Mouse (Mus musculus) myocyte (in vitro differentiated cells): ENCODE results near the gene Rae1. TPM values are rescaled to one million over a fixed set of nuclear protein-coding genes. Genes with fewer than 3 reads are reported as not detected.

Experiments
- H3K27me3 ChIP-seq: one replicate; pipeline ENCODE4 v1.6.1; 2011; ENCODE audit not compliant: control insufficient read depth, insufficient read depth, insufficient read length
- H3K36me3 ChIP-seq: one replicate; pipeline ENCODE4 v1.6.1; 2011; ENCODE audit not compliant: control insufficient read depth, insufficient read depth
- H3K4me2 ChIP-seq: one replicate; pipeline ENCODE4 v1.6.1; 2011; ENCODE audit warnings: low read depth, control low read depth
- H3K4me3 ChIP-seq: one replicate; pipeline ENCODE4 v1.5.1; 2011; ENCODE audit warnings: mild to moderate bottlenecking, control low read depth, moderate library complexity
- H3K79me2 ChIP-seq: one replicate; pipeline ENCODE4 v1.6.1; 2011; ENCODE audit not compliant: control insufficient read depth, insufficient read depth
- H3ac ChIP-seq: one replicate; pipeline ENCODE4 v1.6.1; 2011; ENCODE audit not compliant: control insufficient read depth, insufficient read length
- CEBPB ChIP-seq: IDR thresholded peaks from 2 replicates; pipeline ENCODE4 v1.6.1; 2011; ENCODE audit warnings: mild to moderate bottlenecking, moderate library complexity; ENCODE audit not compliant: poor library complexity, insufficient read depth, severe bottlenecking
- E2F4 ChIP-seq: IDR thresholded peaks from one replicate; pipeline ENCODE4 v1.6.1; 2011; ENCODE audit warnings: mild to moderate bottlenecking, control low read depth, moderate library complexity; ENCODE audit not compliant: insufficient read depth
- MAX ChIP-seq: IDR thresholded peaks from one replicate; pipeline ENCODE4 v1.6.1; 2011; ENCODE audit warnings: low read depth, mild to moderate bottlenecking, control low read depth
- MYOD1 ChIP-seq, 3 experiments: IDR thresholded peaks; one replicate each; pipeline ENCODE4 v1.6.1; 2011; ENCODE audit warnings: control low read depth in 2 of 3, low read depth in 2 of 3, mild to moderate bottlenecking in 2 of 3, moderate library complexity in 1 of 3; ENCODE audit not compliant: insufficient read length in 2 of 3, control insufficient read depth in 1 of 3
- MYOG ChIP-seq, 3 experiments: IDR thresholded peaks; one replicate each; pipeline ENCODE4 v1.6.1; 2011; ENCODE audit warnings: control low read depth in 2 of 3, low read depth in 2 of 3, mild to moderate bottlenecking in 2 of 3; ENCODE audit not compliant: insufficient read length in 2 of 3, control insufficient read depth in 1 of 3, insufficient read depth in 1 of 3
- POLR2A ChIP-seq: IDR thresholded peaks from one replicate; pipeline ENCODE4 v1.6.1; 2011; ENCODE audit warnings: low read depth, mild to moderate bottlenecking, control low read depth, moderate library complexity; ENCODE audit not compliant: insufficient read length
- POLR2AphosphoS2 ChIP-seq: IDR thresholded peaks from one replicate; pipeline ENCODE4 v1.6.1; 2011; ENCODE audit warnings: low read depth, control low read depth; ENCODE audit not compliant: insufficient read length
- REST ChIP-seq: IDR thresholded peaks from one replicate; pipeline ENCODE4 v1.6.1; 2011; ENCODE audit warnings: mild to moderate bottlenecking, control low read depth, moderate library complexity; ENCODE audit not compliant: insufficient read depth, insufficient read length
- SRF ChIP-seq: IDR thresholded peaks from one replicate; pipeline ENCODE4 v1.6.1; 2011; ENCODE audit warnings: low read depth; ENCODE audit not compliant: control insufficient read depth, insufficient read length
- TCF12 ChIP-seq: IDR thresholded peaks from one replicate; pipeline ENCODE4 v1.6.1; 2011; ENCODE audit warnings: mild to moderate bottlenecking, control low read depth; ENCODE audit not compliant: poor library complexity, insufficient read depth, severe bottlenecking
- TCF3 ChIP-seq: IDR thresholded peaks from one replicate; pipeline ENCODE4 v1.6.1; 2011; ENCODE audit warnings: low read depth, control low read depth; ENCODE audit not compliant: insufficient read length
- USF1 ChIP-seq: IDR thresholded peaks from one replicate; pipeline ENCODE4 v1.6.1; 2011; ENCODE audit warnings: low read depth, mild to moderate bottlenecking, control low read depth, moderate library complexity
- polyA plus RNA-seq: library from polyadenylated mRNA; unstranded; fragments of >200 nt; fragmentation: generic; extraction: Trizol; gene quantifications from one replicate; pipeline ENCODE4 v1.2.1, GENCODE M21; 2012; ENCODE audit warnings: missing spikeins

The Rae1 gene
- polyA plus RNA-seq, 1 experiment: 68.4 TPM

GRCm38 (mm10) chr2:172959006-172959768 is 40.7 kb upstream of the Rae1 start:
- H3K27me3 ChIP-seq: no peaks in the 10 kb centered on the region
- H3K79me2 ChIP-seq: no peaks in the 10 kb centered on the region
- no peak for TF ChIP-seq POLR2A
- no peak for TF ChIP-seq TCF12
- TF ChIP-seq SRF: no peak
- TF ChIP-seq REST: no peak
- no peak for TF ChIP-seq TCF3
- no peak for TF ChIP-seq USF1
- H3K4me2 ChIP-seq: no peak overlapping the region
- no peak overlapping the region for H3K4me3 ChIP-seq
- H3K36me3 ChIP-seq: no peaks in the 10 kb centered on the region
- no peak overlapping the region for H3ac ChIP-seq

- TF ChIP-seq TCF12 (no peak), POLR2A (no peak), CEBPB (no peak), POLR2AphosphoS2 (no peak), E2F4 (no peak), REST (no peak), SRF (no peak), TCF3 (no peak), MAX (no peak), USF1 (no peak), MYOG (IDR thresholded peaks at IDR 0.05; ENCODE audit: control insufficient read depth in 1 of 3, insufficient read depth in 1 of 3, insufficient read length in 2 of 3, low read depth in 2 of 3) (no peak), MYOD1 (IDR thresholded peaks at IDR 0.05; ENCODE audit: control insufficient read depth in 1 of 3, insufficient read length in 2 of 3, low read depth in 2 of 3) (no peak)
Observed at GRCm38 (mm10) chr2:172960350-172960749, 39.6 kb upstream of the Rae1 start.

GRCm38 (mm10) chr2:172961211-172961610 is 38.7 kb upstream of the Rae1 start:
- H3K4me3 ChIP-seq: no peak overlapping the region
- no peak for TF ChIP-seq POLR2AphosphoS2
- no peak for TF ChIP-seq CEBPB
- no peak for TF ChIP-seq MAX
- no peak for TF ChIP-seq MYOG (IDR thresholded peaks at IDR 0.05; ENCODE audit: control insufficient read depth in 1 of 3, insufficient read depth in 1 of 3, insufficient read length in 2 of 3, low read depth in 2 of 3)
- no peak for TF ChIP-seq SRF
- TF ChIP-seq REST: no peak
- TF ChIP-seq TCF12: no peak
- TF ChIP-seq TCF3: no peak
- TF ChIP-seq POLR2A: no peak
- TF ChIP-seq USF1: no peak
- no peak for TF ChIP-seq MYOD1 (IDR thresholded peaks at IDR 0.05; ENCODE audit: control insufficient read depth in 1 of 3, insufficient read length in 2 of 3, low read depth in 2 of 3)
- H3K27me3 ChIP-seq: no peaks in the 10 kb centered on the region
- no peaks in the 10 kb centered on the region for H3K79me2 ChIP-seq
- H3K36me3 ChIP-seq: no peaks in the 10 kb centered on the region
- H3K4me2 ChIP-seq: no peak overlapping the region
- no peak overlapping the region for H3ac ChIP-seq

More at GRCm38 (mm10) chr2:172960350-172960749, 39.6 kb upstream of the Rae1 start:
- H3ac ChIP-seq: no peak overlapping the region
- no peaks in the 10 kb centered on the region for H3K79me2 ChIP-seq
- no peaks in the 10 kb centered on the region for H3K27me3 ChIP-seq
- no peak overlapping the region for H3K4me2 ChIP-seq
- no peak overlapping the region for H3K4me3 ChIP-seq
- no peaks in the 10 kb centered on the region for H3K36me3 ChIP-seq

GRCm38 (mm10) chr2:172965249-172965648 is 34.7 kb upstream of the Rae1 start:
- H3K27me3 ChIP-seq: no peaks in the 10 kb centered on the region
- H3K79me2 ChIP-seq: no peaks in the 10 kb centered on the region
- no peaks in the 10 kb centered on the region for H3K36me3 ChIP-seq
- TF ChIP-seq POLR2A (no peak), CEBPB (no peak), POLR2AphosphoS2 (no peak), E2F4 (no peak), TCF3 (no peak), REST (no peak), USF1 (no peak), SRF (no peak), MYOD1 (IDR thresholded peaks at IDR 0.05; ENCODE audit: control insufficient read depth in 1 of 3, insufficient read length in 2 of 3, low read depth in 2 of 3) (no peak), MAX (no peak), TCF12 (no peak), MYOG (IDR thresholded peaks at IDR 0.05; ENCODE audit: control insufficient read depth in 1 of 3, insufficient read depth in 1 of 3, insufficient read length in 2 of 3, low read depth in 2 of 3) (no peak)
- H3K4me3 ChIP-seq: no peak overlapping the region
- no peak overlapping the region for H3ac ChIP-seq
- H3K4me2 ChIP-seq: no peak overlapping the region

GRCm38 (mm10) chr2:172966480-172966879 is 33.4 kb upstream of the Rae1 start:
- H3K27me3 ChIP-seq: no peaks in the 10 kb centered on the region
- H3K4me2 ChIP-seq: no peak overlapping the region
- no peak for TF ChIP-seq MYOD1 (IDR thresholded peaks at IDR 0.05; ENCODE audit: control insufficient read depth in 1 of 3, insufficient read length in 2 of 3, low read depth in 2 of 3)
- TF ChIP-seq MAX: no peak
- TF ChIP-seq POLR2AphosphoS2: no peak
- H3K79me2 ChIP-seq: no peaks in the 10 kb centered on the region
- no peak overlapping the region for H3K4me3 ChIP-seq
- H3ac ChIP-seq: no peak overlapping the region
- no peaks in the 10 kb centered on the region for H3K36me3 ChIP-seq
